Mouse (Mus musculus) heart, postnatal 14 days (tissue): ENCODE results near the gene Esyt1. TPM values are rescaled to one million over a fixed set of nuclear protein-coding genes. Genes with fewer than 3 reads are reported as not detected.
"Not testable (repeated sequence)": the region's sequence is repeated elsewhere in the genome, so short reads cannot be mapped to it uniquely, and the experiment has no call there.

Source experiments
- DNase-seq, 2 experiments: peaks; one replicate each; pipeline ENCODE4 v3.0.0; 2021 to 2022
- intact Hi-C: fragments of 180-260 bp; cut with DNase I; formaldehyde crosslinking; loops from one replicate; pipeline ENCODE4 v1.15.1; 2025
- total RNA-seq, 2 experiments: library from RNA; stranded (reverse); gene quantifications; 2 replicates each; pipeline ENCODE4 v1.2.3; 2021

The Esyt1 gene
- total RNA-seq, 2 experiments from 2014 or later: 22.3 to 23.6 TPM

- intact Hi-C loops: no loop called here
- DNase-seq: no peak
These were observed 14.5 kb downstream of the Esyt1 start for GRCm38 (mm10) chr10:128511189-128511588.

- DNase-seq: no peak
- intact Hi-C loops: no loop called here
These were observed 15.4 kb downstream of the Esyt1 start for GRCm38 (mm10) chr10:128510301-128510700.

GRCm38 (mm10) chr10:128509831-128510230 lies 15.8 kb downstream of the Esyt1 start:
- intact Hi-C loops: no loop called here
- DNase-seq: no peak

GRCm38 (mm10) chr10:128509203-128509602 lies 16.5 kb downstream of the Esyt1 start:
- intact Hi-C loops: no loop called here
- DNase-seq: no peak

GRCm38 (mm10) chr10:128508260-128508659 lies 17.4 kb downstream of the Esyt1 start:
- DNase-seq: no peak
- intact Hi-C loops: no loop called here

GRCm38 (mm10) chr10:128505974-128506373 lies 19.7 kb downstream of the Esyt1 start:
- no peak for DNase-seq
- intact Hi-C loops: no loop called here

- DNase-seq, intact Hi-C loops: not testable (repeated sequence)
These were observed 20.4 kb downstream of the Esyt1 start for GRCm38 (mm10) chr10:128505371-128505667.

GRCm38 (mm10) chr10:128504641-128505370 lies 20.9 kb downstream of the Esyt1 start:
- no peak for DNase-seq

GRCm38 (mm10) chr10:128504012-128504411 lies 21.7 kb downstream of the Esyt1 start:
- DNase-seq: no peak
- intact Hi-C loops: no loop called here

More at GRCm38 (mm10) chr10:128504641-128505370, 20.9 kb downstream of the Esyt1 start:
- intact Hi-C loops: no loop called here

GRCm38 (mm10) chr10:128503532-128503931 lies 22.1 kb downstream of the Esyt1 start:
- DNase-seq: no peak
- intact Hi-C loops: no loop called here

GRCm38 (mm10) chr10:128502341-128502740 lies 23.3 kb downstream of the Esyt1 start:
- intact Hi-C loops: no loop called here
- peak in 1 of 2 experiments; percentile 30 for DNase-seq

GRCm38 (mm10) chr10:128499116-128499671 lies 26.5 kb downstream of the Esyt1 start:
- intact Hi-C loops: loop anchor here (5.0 kb wide), 1 partner anchor 33 kb away; no protein-coding TSS in a partner anchor
- DNase-seq: peak; percentile 69 to 76

- DNase-seq: peak; percentile 94 to 95
- intact Hi-C loops: loop anchor here (5.0 kb wide), 1 partner anchor 34 kb away; no protein-coding TSS in a partner anchor
These were observed 27.1 kb downstream of the Esyt1 start, which contains the start of gene Myl6b for GRCm38 (mm10) chr10:128498590-128498989. Myl6b (minus strand) TSS chr10:128498685.

GRCm38 (mm10) chr10:128497134-128497737 lies 28.4 kb downstream of the Esyt1 start:
- DNase-seq: no peak
- intact Hi-C loops: loop anchor here (5.0 kb wide), 1 partner anchor 35 kb away; no protein-coding TSS in a partner anchor

GRCm38 (mm10) chr10:128496509-128497077 lies 29.1 kb downstream of the Esyt1 start:
- no peak for DNase-seq
- intact Hi-C loops: loop anchor here (5.0 kb wide), 1 partner anchor 36 kb away; no protein-coding TSS in a partner anchor

- DNase-seq: no peak
- intact Hi-C loops: loop anchor here (5.0 kb wide), 1 partner anchor 36 kb away; no protein-coding TSS in a partner anchor
These were observed 29.8 kb downstream of the Esyt1 start for GRCm38 (mm10) chr10:128495903-128496302.

GRCm38 (mm10) chr10:128495270-128495669 lies 30.4 kb downstream of the Esyt1 start:
- DNase-seq: no peak
- intact Hi-C loops: loop anchor here (5.0 kb wide), 1 partner anchor 37 kb away; no protein-coding TSS in a partner anchor

GRCm38 (mm10) chr10:128494667-128495245 lies 30.9 kb downstream of the Esyt1 start:
- intact Hi-C loops: loop anchor here (5.0 kb wide), 1 partner anchor 38 kb away; no protein-coding TSS in a partner anchor

GRCm38 (mm10) chr10:128493695-128494666 lies 31.7 kb downstream of the Esyt1 start, which contains the start of gene Myl6:
Myl6 (minus strand) TSS chr10:128494145.
- intact Hi-C loops: no loop called here
- peak; percentile 96 to 97 for DNase-seq

More at GRCm38 (mm10) chr10:128494667-128495245, 30.9 kb downstream of the Esyt1 start:
- DNase-seq: no peak
